Mouse (Mus musculus) brain, embryonic 14.5 days (tissue): Measurements from ENCODE around the gene Ube2i. TPM values are rescaled to one million over a fixed set of nuclear protein-coding genes. Genes with fewer than 3 reads are reported as not detected.
"Not testable (repeated sequence)": the region's sequence is repeated elsewhere in the genome, so short reads cannot be mapped to it uniquely, and the experiment has no call there.

Source experiments
- DNase-seq: peaks from one replicate; pipeline ENCODE4 v3.0.0-alpha.2; 2011; ENCODE audit warnings: low read depth
- CTCF ChIP-seq: fragments of 200-500 bp; IDR thresholded peaks from 2 replicates; pipeline ENCODE4 v1.5.1; 2012; ENCODE audit warnings: inconsistent platforms, mild to moderate bottlenecking, moderate library complexity, borderline replicate concordance; ENCODE audit not compliant: insufficient read depth, insufficient read length; ENCODE audit errors: extremely low read depth
- POLR2A ChIP-seq: fragments of 200-500 bp; IDR thresholded peaks from 2 replicates; pipeline ENCODE4 v1.6.1; 2012; ENCODE audit warnings: mild to moderate bottlenecking, inconsistent platforms, borderline replicate concordance; ENCODE audit not compliant: poor library complexity, insufficient read depth, insufficient read length, severe bottlenecking; ENCODE audit errors: extremely low read depth
- polyA plus RNA-seq: library from polyadenylated mRNA; depleted of rRNA; stranded (reverse); fragments of >200 nt; gene quantifications from 2 replicates; pipeline ENCODE4 v1.2.3, GENCODE M21; 2012

Ube2i gene
- polyA plus RNA-seq, 1 experiment = 481 TPM

DNA sequence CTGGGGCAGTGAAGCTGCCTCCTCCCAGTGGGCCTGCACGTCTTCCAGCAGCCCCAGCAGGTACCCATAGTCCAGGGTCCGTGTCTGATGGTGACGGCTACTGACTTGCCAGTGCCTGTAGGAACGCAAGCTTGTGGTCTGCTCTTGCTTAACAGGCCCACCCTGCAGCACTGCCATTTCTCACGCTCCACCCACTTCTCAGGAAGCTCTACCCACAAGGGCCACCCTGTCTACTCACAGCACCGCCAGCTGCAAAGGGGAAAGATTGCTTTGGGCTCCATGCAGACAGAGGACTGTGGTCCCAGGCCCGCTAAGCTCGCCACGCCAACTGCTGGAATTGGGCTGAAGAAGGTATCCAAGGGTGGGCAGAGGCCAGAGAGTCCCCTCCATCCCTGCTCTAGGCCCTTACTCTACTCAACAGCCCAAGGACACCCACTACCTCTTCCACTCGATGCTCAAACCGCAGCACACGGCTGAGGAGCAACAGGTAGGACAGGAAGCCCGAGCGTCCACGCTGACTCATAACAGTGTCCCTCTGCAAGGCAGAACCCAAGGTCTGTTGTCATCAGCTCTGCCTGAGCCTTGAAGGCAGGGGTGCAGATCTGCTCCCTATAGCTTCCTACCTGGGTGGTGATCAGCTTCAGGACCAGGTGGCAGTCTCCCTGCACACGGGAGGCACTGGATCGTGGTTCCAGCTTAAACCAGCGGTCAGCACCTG, 26.2 kb downstream of the Ube2i start:
- no peak for DNase-seq
- TF ChIP-seq CTCF (no peak), POLR2A (no peak)

GRCm38 (mm10) chr17:25244239-25244638, 30.2 kb downstream of the Ube2i start:
- no peak for TF ChIP-seq POLR2A
- no peak for TF ChIP-seq CTCF

GRCm38 (mm10) chr17:25243131-25243780, 31.2 kb downstream of the Ube2i start:
- TF ChIP-seq POLR2A = no peak
- no peak for TF ChIP-seq CTCF

More at GRCm38 (mm10) chr17:25244239-25244638, 30.2 kb downstream of the Ube2i start:
- DNase-seq = no peak

GRCm38 (mm10) chr17:25239695-25240636, 34.5 kb downstream of the Ube2i start, which contains the start of the genes Gnptg and Tsr3:
TSS of gene Gnptg (minus strand) at chr17:25240124.
TSS of gene Tsr3 (plus strand) at chr17:25240170.
- TF ChIP-seq POLR2A (peak; percentile 57; the same call in 1 of the 2 replicates), CTCF (no peak)

More at GRCm38 (mm10) chr17:25243131-25243780, 31.2 kb downstream of the Ube2i start:
- no peak for DNase-seq

DNA sequence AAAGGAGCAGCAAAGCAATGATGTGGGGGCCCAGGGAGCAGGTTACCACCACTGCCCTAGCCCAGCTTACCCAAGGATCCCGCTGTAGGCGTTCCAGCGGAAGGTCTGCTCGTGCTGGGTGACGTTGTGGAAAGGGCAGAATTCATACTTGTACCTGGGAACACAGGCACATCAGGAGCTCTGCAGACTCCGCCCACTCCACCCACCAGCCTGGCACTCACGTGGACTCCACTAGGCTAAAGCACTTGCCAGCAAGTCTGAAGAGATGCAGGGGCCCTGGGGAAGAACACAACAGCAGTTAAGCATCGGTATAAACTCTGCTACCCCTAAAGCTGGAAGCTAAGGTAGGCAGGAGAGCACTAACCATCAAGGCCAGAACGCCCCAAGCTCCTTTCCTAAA, 38.8 kb downstream of the Ube2i start:
- TF ChIP-seq CTCF = no peak
- TF ChIP-seq POLR2A = no peak
- DNase-seq = no peak

More at GRCm38 (mm10) chr17:25239695-25240636, 34.5 kb downstream of the Ube2i start, which contains the start of the genes Gnptg and Tsr3:
- DNase-seq = peak; percentile 97

DNA sequence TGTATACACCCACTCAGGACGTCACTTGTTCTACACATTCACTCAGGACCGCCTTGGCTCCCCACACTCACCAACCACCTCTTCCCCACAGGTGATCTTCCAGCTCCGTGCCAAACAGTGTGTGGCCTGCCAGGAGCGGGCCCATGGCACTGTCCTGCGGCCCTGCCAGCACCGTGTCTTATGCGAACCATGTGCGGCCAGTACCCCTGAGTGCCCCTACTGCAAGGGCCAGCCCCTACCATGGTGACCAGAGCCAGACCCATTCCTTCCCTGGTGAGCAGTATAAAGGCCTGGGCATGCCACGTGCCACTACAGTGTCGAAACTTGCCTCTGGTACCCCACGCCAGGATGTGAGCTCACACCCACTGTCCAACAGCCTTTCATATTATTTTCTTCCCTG, 42.8 kb downstream of the Ube2i start:
- DNase-seq = not testable (repeated sequence)

- TF ChIP-seq POLR2A = no peak
- no peak for TF ChIP-seq CTCF
- DNase-seq = no peak
These were observed 43.7 kb downstream of the Ube2i start for GRCm38 (mm10) chr17:25230700-25231099.

DNA sequence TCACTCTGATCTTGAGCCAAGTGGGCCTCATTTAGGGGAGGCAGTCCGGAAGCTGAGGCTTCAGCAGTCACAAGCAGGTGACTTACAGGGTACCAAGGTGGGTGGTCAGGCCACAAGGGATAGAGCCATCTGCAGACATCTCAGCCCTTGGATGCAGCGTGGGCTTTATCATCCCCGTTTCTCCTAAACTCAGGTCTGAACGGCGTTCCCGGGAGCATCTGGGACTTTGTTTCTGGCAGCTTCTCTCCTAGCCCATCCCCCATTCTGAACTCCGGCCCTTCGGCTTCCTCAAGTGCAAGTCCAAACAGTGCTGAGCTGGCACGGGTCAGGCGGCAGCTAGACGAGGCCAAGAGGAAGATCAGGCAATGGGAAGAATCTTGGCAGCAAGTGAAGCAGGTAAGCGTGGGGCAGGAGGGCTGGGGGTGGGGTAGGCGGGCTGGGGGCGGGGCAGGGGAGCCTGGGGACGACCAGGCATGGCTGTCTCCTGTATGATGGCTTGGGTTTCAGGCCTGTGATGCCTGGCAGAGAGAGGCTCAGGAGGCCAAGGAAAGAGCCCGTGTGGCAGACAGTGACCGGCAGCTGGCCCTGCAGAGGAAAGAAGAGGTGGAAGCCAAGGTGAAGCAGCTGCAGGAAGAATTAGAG, 44.3 kb downstream of the Ube2i start:
- not testable (repeated sequence) for DNase-seq

DNA sequence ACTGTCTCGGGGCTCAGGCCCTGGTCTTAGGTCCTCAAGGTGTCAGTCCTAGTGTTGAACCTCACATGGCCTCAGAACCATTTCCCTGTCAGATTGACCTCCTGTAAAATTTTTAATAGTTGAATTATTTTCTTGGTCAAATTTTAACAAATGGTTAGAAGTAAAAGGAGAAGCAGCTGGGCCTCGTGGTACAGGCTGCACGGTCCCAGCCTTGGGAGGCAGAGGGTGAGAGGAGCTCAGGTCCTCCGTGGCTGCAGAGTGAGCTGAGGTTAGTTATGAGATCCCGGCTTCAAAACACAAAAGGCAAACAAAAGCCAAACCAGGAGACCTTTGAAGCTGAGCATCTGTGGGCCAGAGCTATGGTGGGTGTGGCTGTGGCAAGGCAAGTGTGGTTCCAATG, 46.4 kb downstream of the Ube2i start:
- TF ChIP-seq CTCF = no peak
- no peak for TF ChIP-seq POLR2A
- DNase-seq = no peak

- TF ChIP-seq CTCF (no peak), POLR2A (no peak)
- no peak for DNase-seq
These were observed 48.8 kb downstream of the Ube2i start for GRCm38 (mm10) chr17:25225659-25226058.
